Mouse (Mus musculus) cerebellum, postnatal 36 days (tissue): ENCODE measurements around the gene Ism1.
A peak's percentile ranks its signal among the peaks of the same experiment; 100 is the strongest.

Experiments used
- DNase-seq, 2 experiments: peaks; one replicate each; pipeline ENCODE4 v3.0.0; 2021 to 2022; ENCODE audit warnings: mixed read lengths in 2 of 2

Ism1 gene

GRCm38 (mm10) chr2:139717772-139718171 lies 39.8 kb downstream of the Ism1 start:
- no peak for DNase-seq

GRCm38 (mm10) chr2:139722700-139723099 lies 44.7 kb downstream of the Ism1 start:
- DNase-seq: peak; percentile 64 to 68

GRCm38 (mm10) chr2:139723304-139723703 lies 45.3 kb downstream of the Ism1 start:
- no peak for DNase-seq

- DNase-seq: no peak
These were observed 46.3 kb downstream of the Ism1 start for GRCm38 (mm10) chr2:139724202-139724838.

GRCm38 (mm10) chr2:139725328-139725727 lies 47.4 kb downstream of the Ism1 start:
- DNase-seq: no peak

GRCm38 (mm10) chr2:139728060-139728459 lies 50.1 kb downstream of the Ism1 start:
- no peak for DNase-seq

- DNase-seq: no peak
These were observed 51.4 kb downstream of the Ism1 start for GRCm38 (mm10) chr2:139729377-139729776.

GRCm38 (mm10) chr2:139742381-139742780 lies 64.4 kb downstream of the Ism1 start:
- no peak for DNase-seq

- DNase-seq: no peak
These were observed 79.0 kb downstream of the Ism1 start for GRCm38 (mm10) chr2:139757021-139757420.

GRCm38 (mm10) chr2:139757456-139757855 lies 79.5 kb downstream of the Ism1 start:
- DNase-seq: no peak

- no peak for DNase-seq
These were observed 86.4 kb downstream of the Ism1 start for GRCm38 (mm10) chr2:139764355-139764754.

- DNase-seq: no peak
These were observed 97.1 kb downstream of the Ism1 start for GRCm38 (mm10) chr2:139774949-139775570.

GRCm38 (mm10) chr2:139776644-139777043 lies 98.7 kb downstream of the Ism1 start:
- no peak for DNase-seq

- DNase-seq: no peak
These were observed 100.3 kb downstream of the Ism1 start for GRCm38 (mm10) chr2:139778283-139778682.

GRCm38 (mm10) chr2:139783318-139783850 lies 105.4 kb downstream of the Ism1 start:
- no peak for DNase-seq

GRCm38 (mm10) chr2:139784465-139784864 lies 106.5 kb downstream of the Ism1 start:
- no peak for DNase-seq

- no peak for DNase-seq
These were observed 107.0 kb downstream of the Ism1 start for GRCm38 (mm10) chr2:139784946-139785345.

- DNase-seq: no peak
These were observed 110.7 kb downstream of the Ism1 start for GRCm38 (mm10) chr2:139788658-139789057.

- DNase-seq: no peak
These were observed 114.6 kb downstream of the Ism1 start for GRCm38 (mm10) chr2:139792345-139793120.

GRCm38 (mm10) chr2:139804041-139804440 lies 126.1 kb downstream of the Ism1 start:
- DNase-seq: no peak

- no peak for DNase-seq
These were observed 129.9 kb downstream of the Ism1 start for GRCm38 (mm10) chr2:139807887-139808286.
